Mouse (Mus musculus): ENCODE data around the gene Coro1b.
"Not testable (repeated sequence)": the region's sequence is repeated elsewhere in the genome, so short reads cannot be mapped to it uniquely, and the experiment has no call there.

Coro1b gene

GRCm38 (mm10) chr19:4113806-4114230 is 34.6 kb upstream of the Coro1b start:
- no peaks in the 10 kb centered on the region for H3K27me3 ChIP-seq (ENCODE audit: control insufficient read depth, insufficient read depth, low read length, poor library complexity, severe bottlenecking)
- H3K36me3 ChIP-seq (ENCODE audit: control insufficient read depth, insufficient read depth, low read length, poor library complexity, severe bottlenecking) = peaks cover 13% of the 10 kb centered on the region
- DNase-seq (ENCODE audit: low read depth, low spot score) = peak; percentile 75

GRCm38 (mm10) chr19:4114551-4114950 is 33.9 kb upstream of the Coro1b start:
- Histone ChIP-seq H3K27me3 (ENCODE audit: control insufficient read depth, insufficient read depth, low read length, poor library complexity, severe bottlenecking) (no peaks in the 10 kb centered on the region), H3K36me3 (ENCODE audit: control insufficient read depth, insufficient read depth, low read length, poor library complexity, severe bottlenecking) (peaks cover 13% of the 10 kb centered on the region)
- DNase-seq (ENCODE audit: low read depth, low spot score) = no peak

DNA sequence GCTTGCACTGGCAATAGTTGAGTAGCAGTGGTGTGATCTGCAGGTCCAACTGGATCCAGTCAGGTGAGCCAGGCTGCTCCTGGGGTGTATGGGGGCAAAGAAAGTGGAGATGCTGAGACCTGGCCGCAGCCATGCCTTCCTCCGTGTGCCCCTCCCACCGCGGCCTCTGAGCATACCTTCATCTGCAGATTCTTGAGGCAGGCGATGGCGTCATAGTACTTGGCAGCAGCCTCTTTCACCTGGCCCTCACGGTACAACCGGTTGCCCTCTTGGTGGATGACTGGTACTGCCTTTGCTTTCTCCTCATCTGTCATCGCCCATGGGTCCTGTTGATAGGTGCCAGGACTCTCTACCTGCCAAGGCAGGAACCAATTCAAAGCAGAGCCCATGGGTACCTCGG is 33.3 kb upstream of the Coro1b start:
- DNase-seq (ENCODE audit: low read depth, low spot score) = no peak
- Histone ChIP-seq H3K27me3 (ENCODE audit: control insufficient read depth, insufficient read depth, low read length, poor library complexity, severe bottlenecking) (no peaks in the 10 kb centered on the region), H3K36me3 (ENCODE audit: control insufficient read depth, insufficient read depth, low read length, poor library complexity, severe bottlenecking) (peaks cover 13% of the 10 kb centered on the region)

GRCm38 (mm10) chr19:4115816-4116215 is 32.6 kb upstream of the Coro1b start:
- Histone ChIP-seq H3K27me3 (ENCODE audit: control insufficient read depth, insufficient read depth, low read length, poor library complexity, severe bottlenecking) (no peaks in the 10 kb centered on the region), H3K36me3 (ENCODE audit: control insufficient read depth, insufficient read depth, low read length, poor library complexity, severe bottlenecking) (peaks cover 13% of the 10 kb centered on the region)
- no peak for DNase-seq (ENCODE audit: low read depth, low spot score)

- H3K27me3 ChIP-seq (ENCODE audit: control insufficient read depth, insufficient read depth, low read length, poor library complexity, severe bottlenecking) = no peaks in the 10 kb centered on the region
- DNase-seq (ENCODE audit: low read depth, low spot score) = peak; percentile 60
These were observed 31.4 kb upstream of the Coro1b start for GRCm38 (mm10) chr19:4117006-4117405.

GRCm38 (mm10) chr19:4118350-4118749 is 30.1 kb upstream of the Coro1b start:
- peaks cover 8% of the 10 kb centered on the region; the same call in 1 of the 2 replicates for H3K36me3 ChIP-seq (ENCODE audit: control insufficient read depth, insufficient read depth, low read length, poor library complexity, severe bottlenecking)
- no peak for DNase-seq (ENCODE audit: low read depth, low spot score)
- no peaks in the 10 kb centered on the region for H3K27me3 ChIP-seq (ENCODE audit: control insufficient read depth, insufficient read depth, low read length, poor library complexity, severe bottlenecking)

More at GRCm38 (mm10) chr19:4117006-4117405, 31.4 kb upstream of the Coro1b start:
- peaks cover 10% of the 10 kb centered on the region for H3K36me3 ChIP-seq (ENCODE audit: control insufficient read depth, insufficient read depth, low read length, poor library complexity, severe bottlenecking)

DNA sequence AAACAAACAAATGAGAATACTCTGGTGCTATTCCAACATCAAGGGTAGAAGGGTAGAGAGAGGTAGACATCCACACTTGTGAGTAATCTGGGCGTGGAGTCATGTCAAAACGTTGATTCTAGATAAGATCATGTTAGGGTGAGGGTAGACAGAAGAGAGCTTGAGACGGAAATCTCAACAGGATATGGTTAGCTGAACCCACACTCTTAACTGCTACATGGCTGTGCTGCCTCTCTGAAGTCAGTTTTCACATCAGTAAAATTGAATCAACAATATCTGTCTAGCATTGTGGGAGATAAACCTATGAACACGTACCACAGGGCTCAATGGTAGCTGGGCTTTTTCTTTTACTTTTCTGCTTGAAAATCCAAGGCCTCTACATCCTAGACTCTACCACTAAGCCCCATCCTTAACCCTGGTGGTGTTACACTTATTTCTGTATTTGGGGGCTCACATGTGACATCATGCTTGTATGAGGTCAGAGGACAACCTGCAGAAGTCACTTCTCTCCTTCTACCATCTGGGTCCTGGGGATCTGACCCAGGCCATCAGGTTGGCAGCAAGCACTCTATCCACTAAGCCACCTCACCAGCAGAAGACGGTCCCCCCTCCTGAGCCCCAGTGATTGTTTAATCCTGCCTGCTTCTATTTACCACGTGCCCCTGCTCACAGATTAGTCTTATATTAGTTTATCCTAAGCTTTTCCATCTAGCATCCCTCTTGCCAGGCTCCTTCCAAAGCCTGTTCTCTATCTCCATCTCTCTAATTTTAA is 28.5 kb upstream of the Coro1b start:
- peaks cover 8% of the 10 kb centered on the region; the same call in 1 of the 2 replicates for H3K36me3 ChIP-seq (ENCODE audit: control insufficient read depth, insufficient read depth, low read length, poor library complexity, severe bottlenecking)
- H3K27me3 ChIP-seq (ENCODE audit: control insufficient read depth, insufficient read depth, low read length, poor library complexity, severe bottlenecking) = no peaks in the 10 kb centered on the region
- DNase-seq (ENCODE audit: low read depth, low spot score) = peak; percentile 29

DNA sequence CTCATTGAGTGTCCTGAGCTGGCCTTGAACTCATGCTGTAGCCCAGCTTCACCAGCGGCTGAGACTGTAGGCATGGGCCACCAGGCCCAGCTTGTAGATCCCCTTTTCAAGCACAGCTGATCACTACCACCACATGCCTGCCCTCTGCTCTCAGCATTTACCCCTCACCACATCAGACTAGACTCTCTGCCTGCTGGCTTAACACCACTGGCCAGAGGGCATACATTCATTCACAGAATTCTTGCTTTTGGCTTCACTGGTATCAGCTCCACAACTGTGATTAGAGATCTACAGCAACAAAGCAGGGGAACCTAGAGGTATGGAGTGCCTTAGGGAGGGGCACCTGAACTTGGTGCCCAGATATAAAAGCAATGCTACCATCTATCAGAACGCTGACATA is 27.9 kb upstream of the Coro1b start:
- H3K27me3 ChIP-seq (ENCODE audit: control insufficient read depth, insufficient read depth, low read length, poor library complexity, severe bottlenecking) = no peaks in the 10 kb centered on the region
- peak; percentile 44 for DNase-seq (ENCODE audit: low read depth, low spot score)
- peaks cover 6% of the 10 kb centered on the region; the same call in 1 of the 2 replicates for H3K36me3 ChIP-seq (ENCODE audit: control insufficient read depth, insufficient read depth, low read length, poor library complexity, severe bottlenecking)

DNA sequence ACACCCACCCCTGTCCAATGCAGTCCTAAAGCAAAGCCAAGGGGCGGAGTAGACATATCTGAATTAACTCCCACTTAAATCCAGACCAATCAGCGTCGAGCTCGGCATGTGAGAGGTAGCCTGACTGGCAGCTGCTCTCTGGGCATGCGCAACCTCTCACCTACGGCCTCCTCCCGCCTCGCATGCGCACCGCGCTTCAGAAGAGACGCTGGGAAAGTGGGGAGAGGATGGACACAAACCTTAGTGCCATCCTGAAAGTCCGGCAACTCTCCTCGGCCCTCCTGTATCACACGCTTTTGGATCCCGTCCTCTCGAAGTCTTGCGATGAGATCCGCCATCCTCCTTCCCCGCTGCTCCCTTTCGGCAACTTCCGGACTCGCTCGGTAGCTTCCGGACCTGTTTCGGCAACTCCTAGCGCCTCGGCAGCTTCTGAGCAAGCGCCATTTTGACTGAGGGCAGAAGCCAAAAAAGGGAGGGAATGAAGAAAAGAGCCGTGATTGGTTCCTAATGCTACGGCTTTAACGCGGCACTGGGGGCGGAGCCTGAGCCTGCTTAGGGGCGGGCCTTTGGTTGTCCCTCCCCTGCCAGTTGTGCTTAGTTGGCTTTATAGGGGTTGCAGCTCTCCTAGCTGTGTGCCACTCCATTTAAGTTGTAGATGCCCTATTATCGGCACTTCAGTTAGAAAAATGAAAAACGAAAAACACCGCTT is 27.2 kb upstream of the Coro1b start:
- peak; percentile 99 for DNase-seq (ENCODE audit: low read depth, low spot score)
- Histone ChIP-seq H3K27me3 (ENCODE audit: control insufficient read depth, insufficient read depth, low read length, poor library complexity, severe bottlenecking) (no peaks in the 10 kb centered on the region), H3K36me3 (ENCODE audit: control insufficient read depth, insufficient read depth, low read length, poor library complexity, severe bottlenecking) (no peaks in the 10 kb centered on the region; the same call in 1 of the 2 replicates)

DNA sequence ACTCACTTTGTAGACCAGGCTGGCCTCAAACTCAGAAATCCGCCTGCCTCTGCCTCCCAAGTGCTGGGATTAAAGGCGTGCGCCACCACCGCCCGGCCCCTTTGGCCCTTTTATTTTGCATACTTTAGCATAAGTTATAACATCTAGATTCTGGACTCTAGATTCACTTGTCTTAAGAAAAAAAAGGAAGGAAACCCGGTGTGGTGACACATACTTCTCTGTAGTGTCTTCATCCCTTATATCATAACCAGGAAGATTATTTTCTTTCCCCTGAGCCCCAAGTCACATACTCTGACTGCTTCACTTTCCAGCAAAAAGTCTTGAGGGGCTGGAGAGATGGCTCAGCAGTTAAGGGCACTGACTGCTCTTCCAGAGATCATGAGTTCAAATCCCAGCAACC is 26.5 kb upstream of the Coro1b start:
- not testable (repeated sequence) for H3K36me3 ChIP-seq (ENCODE audit: control insufficient read depth, insufficient read depth, low read length, poor library complexity, severe bottlenecking); H3K27me3 ChIP-seq (ENCODE audit: control insufficient read depth, insufficient read depth, low read length, poor library complexity, severe bottlenecking)
- DNase-seq (ENCODE audit: low read depth, low spot score) = peak; percentile 61

- no peaks in the 10 kb centered on the region; the same call in 1 of the 2 replicates for H3K36me3 ChIP-seq (ENCODE audit: control insufficient read depth, insufficient read depth, low read length, poor library complexity, severe bottlenecking)
- DNase-seq (ENCODE audit: low read depth, low spot score) = peak; percentile 70
- H3K27me3 ChIP-seq (ENCODE audit: control insufficient read depth, insufficient read depth, low read length, poor library complexity, severe bottlenecking) = no peaks in the 10 kb centered on the region
These were observed 25.7 kb upstream of the Coro1b start for GRCm38 (mm10) chr19:4122411-4123370.

DNA sequence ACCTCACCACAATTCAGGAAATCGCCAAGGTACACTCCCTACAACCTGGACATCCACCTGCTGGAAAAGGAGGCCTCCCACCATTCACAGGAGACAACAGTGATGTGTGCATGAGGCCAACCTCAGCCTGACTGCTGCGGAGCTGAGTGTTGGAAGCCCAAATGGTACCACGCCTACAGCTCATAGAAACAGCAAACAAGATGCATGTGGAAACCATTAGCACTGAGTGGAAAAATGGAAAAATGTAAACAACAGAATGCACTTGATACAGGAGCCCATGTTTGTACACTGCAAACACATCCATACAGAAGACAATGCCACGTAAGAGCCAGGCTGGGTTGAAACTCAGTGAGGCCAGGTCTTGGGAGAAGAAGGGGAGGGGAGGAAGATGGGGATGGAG is 24.0 kb upstream of the Coro1b start:
- DNase-seq (ENCODE audit: low read depth, low spot score) = no peak
- Histone ChIP-seq H3K36me3 (ENCODE audit: control insufficient read depth, insufficient read depth, low read length, poor library complexity, severe bottlenecking) (peaks cover 2% of the 10 kb centered on the region; the same call in 1 of the 2 replicates), H3K27me3 (ENCODE audit: control insufficient read depth, insufficient read depth, low read length, poor library complexity, severe bottlenecking) (no peaks in the 10 kb centered on the region)

GRCm38 (mm10) chr19:4125268-4125667 is 23.2 kb upstream of the Coro1b start:
- H3K27me3 ChIP-seq (ENCODE audit: control insufficient read depth, insufficient read depth, low read length, poor library complexity, severe bottlenecking); H3K36me3 ChIP-seq (ENCODE audit: control insufficient read depth, insufficient read depth, low read length, poor library complexity, severe bottlenecking): not testable (repeated sequence)
- DNase-seq (ENCODE audit: low read depth, low spot score) = peak; percentile 29

All from splenic B cell, adult 2 months (primary cell).